Mouse (Mus musculus) megakaryocyte, embryonic 14.5 days (primary cell): ENCODE results near the gene Scn10a. TPM values are rescaled to one million over a fixed set of nuclear protein-coding genes. Genes with fewer than 3 reads are reported as not detected.

ENCODE experiments used
- H3K27me3 ChIP-seq: replicated peaks from 2 replicates; pipeline ENCODE3; 2012; ENCODE audit warnings: inconsistent platforms
- H3K36me3 ChIP-seq: replicated peaks from 2 replicates; pipeline ENCODE3; 2012; ENCODE audit warnings: low read length, inconsistent platforms, mixed read lengths
- H3K4me1 ChIP-seq: 2 replicates; pipeline ENCODE4 v1.6.1; 2012; ENCODE audit warnings: inconsistent platforms
- H3K4me3 ChIP-seq: replicated peaks from 2 replicates; pipeline ENCODE3; 2012; ENCODE audit warnings: moderate library complexity, mild to moderate bottlenecking, inconsistent platforms
- H3K9me3 ChIP-seq: 2 replicates; pipeline ENCODE4 v1.6.1; 2012; ENCODE audit warnings: inconsistent platforms
- FLI1 ChIP-seq: IDR thresholded peaks from 2 replicates; pipeline ENCODE4 v1.6.1; 2012; ENCODE audit warnings: low read length, inconsistent platforms, mixed read lengths
- GATA1 ChIP-seq: IDR thresholded peaks from 3 replicates; pipeline ENCODE4 v1.6.1; 2012; ENCODE audit warnings: mixed read lengths, low read length, inconsistent platforms, borderline replicate concordance
- polyA plus RNA-seq: library from polyadenylated mRNA; stranded (reverse); fragments of >175 nt; gene quantifications from 2 replicates; pipeline ENCODE4 v1.2.3, GENCODE M21; 2012; ENCODE audit warnings: low replicate concordance; ENCODE audit not compliant: insufficient read depth

Scn10a gene
- polyA plus RNA-seq, 1 experiment: not detected

GRCm38 (mm10) chr9:119646942-119647547 lies 72.1 kb downstream of the Scn10a start:
- Histone ChIP-seq H3K9me3 (peaks cover 3% of the 10 kb centered on the region), H3K4me3 (no peak overlapping the region), H3K27me3 (peaks cover 1% of the 10 kb centered on the region), H3K4me1 (peaks cover 3% of the 10 kb centered on the region), H3K36me3 (no peaks in the 10 kb centered on the region)
- no peak for TF ChIP-seq FLI1
- no peak for TF ChIP-seq GATA1

- peaks cover 8% of the 10 kb centered on the region for H3K9me3 ChIP-seq
- TF ChIP-seq GATA1: no peak
- TF ChIP-seq FLI1: no peak
These were observed 77.1 kb downstream of the Scn10a start for GRCm38 (mm10) chr9:119641985-119642384.

GRCm38 (mm10) chr9:119634216-119634843 lies 84.8 kb downstream of the Scn10a start:
- peaks cover 54% of the 10 kb centered on the region for H3K27me3 ChIP-seq
- H3K36me3 ChIP-seq: no peaks in the 10 kb centered on the region
- peaks cover 14% of the 10 kb centered on the region for H3K4me1 ChIP-seq
- H3K4me3 ChIP-seq: no peak overlapping the region
- no peak for TF ChIP-seq FLI1
- TF ChIP-seq GATA1: no peak
- H3K9me3 ChIP-seq: no peaks in the 10 kb centered on the region

More at GRCm38 (mm10) chr9:119641985-119642384, 77.1 kb downstream of the Scn10a start:
- no peaks in the 10 kb centered on the region for H3K36me3 ChIP-seq
- peak overlapping the region; percentile 48 for H3K4me3 ChIP-seq
- H3K4me1 ChIP-seq: peaks cover 6% of the 10 kb centered on the region
- H3K27me3 ChIP-seq: peaks cover 6% of the 10 kb centered on the region

- H3K4me1 ChIP-seq: peaks cover 14% of the 10 kb centered on the region
- peaks cover 59% of the 10 kb centered on the region for H3K27me3 ChIP-seq
- no peak overlapping the region for H3K4me3 ChIP-seq
- H3K36me3 ChIP-seq: no peaks in the 10 kb centered on the region
- no peaks in the 10 kb centered on the region for H3K9me3 ChIP-seq
- TF ChIP-seq FLI1: no peak
- TF ChIP-seq GATA1: no peak
These were observed 85.6 kb downstream of the Scn10a start for GRCm38 (mm10) chr9:119633475-119633874.

- no peaks in the 10 kb centered on the region for H3K9me3 ChIP-seq
These were observed 86.3 kb downstream of the Scn10a start for GRCm38 (mm10) chr9:119632801-119633200.

GRCm38 (mm10) chr9:119631899-119632533 lies 87.1 kb downstream of the Scn10a start:
- H3K27me3 ChIP-seq: peaks cover 55% of the 10 kb centered on the region

More at GRCm38 (mm10) chr9:119632801-119633200, 86.3 kb downstream of the Scn10a start:
- no peaks in the 10 kb centered on the region for H3K36me3 ChIP-seq
- H3K4me1 ChIP-seq: peaks cover 14% of the 10 kb centered on the region
- no peak overlapping the region for H3K4me3 ChIP-seq
- H3K27me3 ChIP-seq: peaks cover 56% of the 10 kb centered on the region
- TF ChIP-seq GATA1: no peak
- TF ChIP-seq FLI1: no peak

GRCm38 (mm10) chr9:119631393-119631898 lies 87.7 kb downstream of the Scn10a start:
- Histone ChIP-seq H3K4me1 (peaks cover 14% of the 10 kb centered on the region), H3K27me3 (peaks cover 53% of the 10 kb centered on the region), H3K9me3 (no peaks in the 10 kb centered on the region), H3K4me3 (no peak overlapping the region), H3K36me3 (no peaks in the 10 kb centered on the region)
- TF ChIP-seq FLI1 (no peak), GATA1 (no peak)

More at GRCm38 (mm10) chr9:119631899-119632533, 87.1 kb downstream of the Scn10a start:
- no peaks in the 10 kb centered on the region for H3K36me3 ChIP-seq
- TF ChIP-seq GATA1 (no peak), FLI1 (no peak)
- H3K4me3 ChIP-seq: no peak overlapping the region
- no peaks in the 10 kb centered on the region for H3K9me3 ChIP-seq
- H3K4me1 ChIP-seq: peaks cover 14% of the 10 kb centered on the region

- peaks cover 40% of the 10 kb centered on the region for H3K27me3 ChIP-seq
- no peaks in the 10 kb centered on the region for H3K36me3 ChIP-seq
- peaks cover 8% of the 10 kb centered on the region for H3K9me3 ChIP-seq
- TF ChIP-seq GATA1 (no peak), FLI1 (no peak)
- H3K4me1 ChIP-seq: peaks cover 5% of the 10 kb centered on the region; the same call in 1 of the 2 replicates
- H3K4me3 ChIP-seq: no peak overlapping the region
These were observed 90.3 kb downstream of the Scn10a start for GRCm38 (mm10) chr9:119628690-119629268.

- peaks cover 29% of the 10 kb centered on the region for H3K27me3 ChIP-seq
- no peak for TF ChIP-seq GATA1
- TF ChIP-seq FLI1: no peak
- no peak overlapping the region for H3K4me3 ChIP-seq
- peaks cover 4% of the 10 kb centered on the region; the same call in 1 of the 2 replicates for H3K4me1 ChIP-seq
- H3K36me3 ChIP-seq: no peaks in the 10 kb centered on the region
- peaks cover 8% of the 10 kb centered on the region for H3K9me3 ChIP-seq
These were observed 91.9 kb downstream of the Scn10a start for GRCm38 (mm10) chr9:119627227-119627626.
